Mouse (Mus musculus) liver, adult 2 months (tissue): ENCODE results near the gene Usp3.

Experiments
- CTCF ChIP-seq: fragments of 200-500 bp; IDR thresholded peaks from 2 replicates; pipeline ENCODE4 v1.5.1; 2011; ENCODE audit warnings: low read depth, low read length, control low read depth
- POLR2A ChIP-seq: fragments of 200-500 bp; IDR thresholded peaks from 2 replicates; pipeline ENCODE4 v1.6.1; 2011; ENCODE audit warnings: low read length, control low read depth; ENCODE audit not compliant: insufficient read depth; ENCODE audit errors: extremely low read depth

- no peak for TF ChIP-seq CTCF
- TF ChIP-seq POLR2A, result no peak
These were observed 27.1 kb upstream of the Usp3 start for GRCm38 (mm10) chr9:66620055-66620454.
